Mouse (Mus musculus): Measurements from ENCODE around the gene Lypd1.

DNA sequence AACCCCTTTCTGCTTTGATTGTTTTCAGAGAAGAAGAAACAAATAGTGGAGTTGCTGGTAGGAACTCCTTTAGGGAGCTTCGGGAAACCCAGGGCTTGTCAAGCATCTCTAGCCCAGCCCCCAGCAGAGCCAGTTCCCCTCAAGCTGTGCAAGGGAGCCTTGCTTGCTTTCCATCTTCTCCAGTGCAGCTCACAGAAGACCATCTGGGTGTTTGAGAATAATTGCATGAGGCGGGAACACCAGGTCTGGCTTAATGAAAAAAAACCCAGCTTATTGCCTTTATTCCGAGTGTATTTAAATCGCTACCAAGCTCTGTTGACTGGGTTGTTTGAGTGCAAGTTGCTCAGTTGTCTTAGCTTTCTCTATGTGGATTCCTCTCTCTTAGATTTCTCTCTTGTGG is 89.3 kb downstream of the Lypd1 start:
- no peak for TF ChIP-seq CTCF (IDR thresholded peaks at IDR 0.05; ENCODE audit: borderline replicate concordance, insufficient read depth, low read length)
- no peak for TF ChIP-seq POLR2A (IDR thresholded peaks at IDR 0.05; ENCODE audit: low read depth, low read length)

All from embryonic fibroblast, embryonic 13.5 days (primary cell).